Mouse (Mus musculus) ES-E14 (cell line): ENCODE results near the gene Pakap.

ENCODE experiments used
- CHD2 ChIP-seq: IDR thresholded peaks from 2 replicates; pipeline ENCODE4 v1.6.1; 2014; ENCODE audit warnings: mild to moderate bottlenecking, low read depth, low read length, inconsistent platforms
- HCFC1 ChIP-seq: IDR thresholded peaks from 2 replicates; pipeline ENCODE4 v1.6.1; 2012; ENCODE audit warnings: low read length, inconsistent platforms, borderline replicate concordance; ENCODE audit not compliant: insufficient read depth
- MAFK ChIP-seq: IDR thresholded peaks from 2 replicates; pipeline ENCODE4 v1.6.1; 2014; ENCODE audit warnings: mild to moderate bottlenecking, low read depth, low read length, inconsistent platforms; ENCODE audit not compliant: insufficient read depth
- ZC3H11A ChIP-seq: IDR thresholded peaks from 2 replicates; pipeline ENCODE4 v1.6.1; 2012; ENCODE audit warnings: low read depth, mild to moderate bottlenecking, inconsistent platforms, low read length, borderline replicate concordance
- ZNF384 ChIP-seq: IDR thresholded peaks from 2 replicates; pipeline ENCODE4 v1.6.1; 2012; ENCODE audit warnings: low read depth, low read length, inconsistent platforms

GRCm38 (mm10) chr4:57772851-57773510 lies 205.0 kb downstream of the Pakap start:
- TF ChIP-seq MAFK (no peak), ZNF384 (no peak), CHD2 (no peak), ZC3H11A (no peak), HCFC1 (no peak)
